Mouse (Mus musculus) heart, adult 11 months (tissue): Measurements from ENCODE around the gene Tsks.

Source experiments
- DNase-seq: peaks from one replicate; pipeline ENCODE4 v3.0.0; 2022

The Tsks gene

GRCm38 (mm10) chr7:44942904-44943303 is at the start of gene Tsks:
Gene Tsks (plus strand): TSS chr7:44943204.
- DNase-seq, result no peak

GRCm38 (mm10) chr7:44894175-44894574 is 48.8 kb upstream of the Tsks start:
- no peak for DNase-seq

GRCm38 (mm10) chr7:44895206-44895592 is 47.8 kb upstream of the Tsks start:
- no peak for DNase-seq

GRCm38 (mm10) chr7:44895593-44896434 is 47.2 kb upstream of the Tsks start, which contains the start of gene Fuz:
Gene Fuz (plus strand): TSS chr7:44896079.
- peak; percentile 99 for DNase-seq

GRCm38 (mm10) chr7:44896499-44896898 is 46.5 kb upstream of the Tsks start:
- peak; percentile 97 for DNase-seq

- peak; percentile 97 for DNase-seq
Measured at GRCm38 (mm10) chr7:44898607-44899006, 44.4 kb upstream of the Tsks start.

GRCm38 (mm10) chr7:44900632-44901031 is 42.4 kb upstream of the Tsks start:
- DNase-seq, result no peak

- DNase-seq, result no peak
Measured at GRCm38 (mm10) chr7:44901230-44901722, 41.7 kb upstream of the Tsks start.

- DNase-seq, result no peak
Measured at GRCm38 (mm10) chr7:44905430-44905829, 37.6 kb upstream of the Tsks start.

- DNase-seq, result peak; percentile 91
Measured at GRCm38 (mm10) chr7:44908706-44909476, 34.1 kb upstream of the Tsks start.

- peak; percentile 79 for DNase-seq
Measured at GRCm38 (mm10) chr7:44914396-44914795, 28.6 kb upstream of the Tsks start.

GRCm38 (mm10) chr7:44915314-44915713 is 27.7 kb upstream of the Tsks start:
- peak; percentile 79 for DNase-seq

- peak; percentile 92 for DNase-seq
Measured at GRCm38 (mm10) chr7:44916191-44916590, 26.8 kb upstream of the Tsks start.

GRCm38 (mm10) chr7:44916881-44917280 is 26.1 kb upstream of the Tsks start:
- DNase-seq, result peak; percentile 90

GRCm38 (mm10) chr7:44918219-44918618 is 24.8 kb upstream of the Tsks start:
- DNase-seq, result peak; percentile 58

GRCm38 (mm10) chr7:44919127-44919526 is 23.9 kb upstream of the Tsks start:
- DNase-seq, result no peak

GRCm38 (mm10) chr7:44922530-44922929 is 20.5 kb upstream of the Tsks start:
- DNase-seq, result peak; percentile 85

GRCm38 (mm10) chr7:44925468-44925867 is 17.5 kb upstream of the Tsks start:
- peak; percentile 92 for DNase-seq

- no peak for DNase-seq
Measured at GRCm38 (mm10) chr7:44928570-44928969, 14.4 kb upstream of the Tsks start.

GRCm38 (mm10) chr7:44929204-44930151 is 13.5 kb upstream of the Tsks start, which contains the start of gene Ap2a1:
Gene Ap2a1 (minus strand): TSS chr7:44929496.
- DNase-seq, result peak; percentile 100

- DNase-seq, result no peak
Measured at GRCm38 (mm10) chr7:44938680-44939079, 4.3 kb upstream of the Tsks start.

- DNase-seq, result peak; percentile 66
Measured at GRCm38 (mm10) chr7:44949922-44950321, 6.9 kb downstream of the Tsks start.
